Mouse (Mus musculus) spleen, postnatal 10 days (tissue): Measurements from ENCODE around the gene Syne2.

Experiments used
- DNase-seq, 2 experiments: peaks; one replicate each; pipeline ENCODE4 v3.0.0; 2021 to 2022; ENCODE audit warnings: low spot score in 2 of 2

Gene Syne2

GRCm38 (mm10) chr12:75866419-75867373 lies 48.8 kb downstream of the Syne2 start:
- no peak for DNase-seq

GRCm38 (mm10) chr12:75873546-75874235 lies 55.8 kb downstream of the Syne2 start:
- no peak for DNase-seq

GRCm38 (mm10) chr12:75874287-75874994 lies 56.5 kb downstream of the Syne2 start:
- DNase-seq, result no peak

- DNase-seq, result no peak
These were observed 61.8 kb downstream of the Syne2 start for GRCm38 (mm10) chr12:75879636-75880317.

- DNase-seq, result no peak
These were observed 63.6 kb downstream of the Syne2 start for GRCm38 (mm10) chr12:75881554-75881953.

GRCm38 (mm10) chr12:75886161-75886560 lies 68.2 kb downstream of the Syne2 start:
- DNase-seq, result no peak

- DNase-seq, result no peak
These were observed 69.0 kb downstream of the Syne2 start for GRCm38 (mm10) chr12:75886946-75887345.

GRCm38 (mm10) chr12:75888721-75889120 lies 70.8 kb downstream of the Syne2 start:
- DNase-seq, result no peak

- DNase-seq, result no peak
These were observed 73.3 kb downstream of the Syne2 start for GRCm38 (mm10) chr12:75891206-75891605.

- DNase-seq, result no peak
These were observed 75.5 kb downstream of the Syne2 start for GRCm38 (mm10) chr12:75893392-75893791.

- peak in 1 of 2 experiments; percentile 16 for DNase-seq
These were observed 76.5 kb downstream of the Syne2 start for GRCm38 (mm10) chr12:75894316-75894997.

GRCm38 (mm10) chr12:75894998-75895331 lies 77.0 kb downstream of the Syne2 start:
- no peak for DNase-seq

GRCm38 (mm10) chr12:75897793-75898192 lies 79.9 kb downstream of the Syne2 start:
- no peak for DNase-seq

GRCm38 (mm10) chr12:75901721-75902120 lies 83.8 kb downstream of the Syne2 start:
- no peak for DNase-seq

GRCm38 (mm10) chr12:75904068-75904467 lies 86.1 kb downstream of the Syne2 start:
- no peak for DNase-seq

GRCm38 (mm10) chr12:75905304-75905703 lies 87.4 kb downstream of the Syne2 start:
- DNase-seq, result no peak

GRCm38 (mm10) chr12:75908466-75908865 lies 90.5 kb downstream of the Syne2 start:
- DNase-seq, result no peak

GRCm38 (mm10) chr12:75915694-75916093 lies 97.8 kb downstream of the Syne2 start:
- DNase-seq, result no peak

GRCm38 (mm10) chr12:75918415-75918814 lies 100.5 kb downstream of the Syne2 start:
- DNase-seq, result no peak

GRCm38 (mm10) chr12:75918914-75919313 lies 101.0 kb downstream of the Syne2 start:
- no peak for DNase-seq

- DNase-seq, result no peak
These were observed 105.0 kb downstream of the Syne2 start for GRCm38 (mm10) chr12:75922900-75923299.
